Mouse (Mus musculus) frontal cortex, adult (tissue): Measurements from ENCODE around the gene Pnp.
A peak's percentile ranks its signal among the peaks of the same experiment; 100 is the strongest.
"Not testable (repeated sequence)": the region's sequence is repeated elsewhere in the genome, so short reads cannot be mapped to it uniquely, and the experiment has no call there.

Source experiments
- ATAC-seq: cut with Nextera tagmentation; 2 replicates; pipeline ENCODE4 v1.9.2; 2017; ENCODE audit warnings: mild to moderate bottlenecking, moderate library complexity, mixed read lengths; ENCODE audit not compliant: low TSS enrichment

Pnp gene

DNA sequence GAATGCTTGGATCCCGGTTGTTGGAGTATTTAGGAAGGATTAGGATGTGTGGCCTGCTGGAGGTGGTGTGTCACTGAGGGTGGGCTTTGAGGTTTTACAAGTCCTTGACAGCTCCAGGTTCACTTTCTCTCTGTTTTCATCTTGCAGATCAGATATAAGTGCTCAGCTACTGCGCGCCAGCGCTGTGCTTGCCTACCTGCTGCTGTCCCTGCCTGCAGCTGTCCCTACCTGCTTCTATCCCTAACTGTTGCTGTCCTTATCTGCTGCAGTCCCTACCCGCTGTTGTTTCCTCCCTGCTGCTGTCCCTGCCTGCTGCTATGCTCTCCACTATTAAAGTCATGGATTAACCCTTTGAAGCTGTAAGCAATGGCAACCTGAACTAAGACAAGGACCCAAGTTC lies 44.1 kb downstream of the Pnp start:
- ATAC-seq: no peak

GRCm38 (mm10) chr14:50976674-50977073 lies 45.8 kb downstream of the Pnp start:
- peak; percentile 50; the same call in 1 of the 2 replicates for ATAC-seq

DNA sequence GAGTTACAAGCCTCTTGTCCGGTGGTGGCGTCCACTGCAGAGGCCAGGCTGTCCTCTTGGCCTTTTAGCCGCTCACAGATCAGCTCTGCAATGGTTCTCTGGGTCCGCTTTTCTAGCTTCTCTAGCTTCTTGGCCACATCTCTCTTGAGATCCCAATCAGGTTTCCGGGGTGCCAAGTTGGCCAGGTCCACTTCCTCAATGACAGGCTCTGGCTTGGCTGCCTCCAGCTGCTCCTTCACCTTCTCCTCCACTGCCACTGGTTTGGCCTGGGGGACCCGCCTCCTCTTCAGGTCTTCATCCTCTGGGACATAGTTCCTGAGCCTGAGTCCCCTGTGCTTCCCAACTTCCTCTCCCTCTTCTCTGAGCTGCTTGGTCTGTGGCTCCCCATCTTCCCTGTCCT lies 47.6 kb downstream of the Pnp start:
- ATAC-seq: not testable (repeated sequence)

DNA sequence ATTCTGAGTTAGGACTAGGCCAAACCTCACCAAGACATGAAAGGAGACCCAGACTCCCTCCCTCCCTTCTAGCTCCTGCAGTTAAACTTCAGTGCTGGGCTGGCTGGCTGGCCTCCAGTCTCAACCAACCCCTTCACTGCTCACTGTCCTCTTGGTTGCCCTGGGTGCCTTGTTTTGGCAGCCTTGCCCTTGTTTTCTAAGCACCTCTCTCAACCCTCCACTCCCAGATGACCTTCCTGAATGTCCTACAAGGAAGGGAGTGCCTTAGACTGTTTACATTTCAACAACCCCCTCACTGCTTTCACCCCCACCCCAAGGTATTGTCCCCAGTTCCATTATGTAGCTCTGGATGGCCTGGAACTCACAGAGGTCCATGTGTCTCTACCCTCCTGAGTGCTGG lies 48.7 kb downstream of the Pnp start:
- no peak for ATAC-seq

DNA sequence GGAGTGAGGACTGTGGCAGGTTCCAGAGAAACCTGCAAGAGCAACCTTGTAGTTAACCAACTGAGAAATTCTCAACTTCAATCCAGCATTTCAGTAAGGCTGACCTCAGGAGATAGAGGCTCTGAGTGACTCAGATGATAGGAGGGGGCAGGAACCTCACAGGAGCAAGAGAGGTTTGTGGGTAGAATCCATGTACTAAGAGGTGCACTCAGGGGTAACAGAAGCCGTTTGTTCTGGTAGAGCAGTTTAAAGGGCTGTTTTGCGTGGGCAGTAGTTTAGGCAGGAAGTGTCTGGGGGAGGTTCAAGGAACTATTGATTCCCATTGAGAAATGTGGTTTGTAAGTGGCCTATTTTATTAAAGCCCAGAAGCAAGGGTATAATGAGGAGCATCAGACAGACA lies 50.3 kb downstream of the Pnp start:
- no peak for ATAC-seq

- ATAC-seq: no peak
Measured at GRCm38 (mm10) chr14:50981837-50982236, 51.0 kb downstream of the Pnp start.

GRCm38 (mm10) chr14:50987668-50988067 lies 56.8 kb downstream of the Pnp start:
- ATAC-seq: no peak

DNA sequence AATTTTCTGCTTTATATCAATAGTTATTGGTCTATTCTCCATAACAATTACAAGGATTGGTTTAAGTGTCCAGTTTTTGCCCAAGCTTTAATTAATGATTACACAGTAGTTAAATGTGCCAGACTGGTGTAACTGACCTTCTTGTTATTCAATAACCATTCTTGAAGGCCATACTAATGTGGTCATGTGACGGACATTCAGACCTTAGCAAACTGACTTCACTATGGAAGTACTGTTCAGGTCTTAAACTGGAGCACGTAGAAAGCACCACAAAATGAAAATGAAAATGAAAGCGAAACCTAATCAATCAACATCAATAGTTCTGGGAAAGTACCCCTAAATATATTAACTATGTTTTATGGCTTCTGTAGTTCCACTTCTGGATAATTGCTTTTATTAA lies 60.2 kb downstream of the Pnp start:
- ATAC-seq: no peak

GRCm38 (mm10) chr14:50997088-50997487 lies 66.2 kb downstream of the Pnp start:
- ATAC-seq: no peak

- ATAC-seq: no peak
Measured at GRCm38 (mm10) chr14:50997999-50998666, 67.3 kb downstream of the Pnp start.

GRCm38 (mm10) chr14:51007152-51007801 lies 76.4 kb downstream of the Pnp start, which contains the start of gene Rnase10:
TSS of gene Rnase10 (plus strand) at chr14:51007751.
- no peak for ATAC-seq

DNA sequence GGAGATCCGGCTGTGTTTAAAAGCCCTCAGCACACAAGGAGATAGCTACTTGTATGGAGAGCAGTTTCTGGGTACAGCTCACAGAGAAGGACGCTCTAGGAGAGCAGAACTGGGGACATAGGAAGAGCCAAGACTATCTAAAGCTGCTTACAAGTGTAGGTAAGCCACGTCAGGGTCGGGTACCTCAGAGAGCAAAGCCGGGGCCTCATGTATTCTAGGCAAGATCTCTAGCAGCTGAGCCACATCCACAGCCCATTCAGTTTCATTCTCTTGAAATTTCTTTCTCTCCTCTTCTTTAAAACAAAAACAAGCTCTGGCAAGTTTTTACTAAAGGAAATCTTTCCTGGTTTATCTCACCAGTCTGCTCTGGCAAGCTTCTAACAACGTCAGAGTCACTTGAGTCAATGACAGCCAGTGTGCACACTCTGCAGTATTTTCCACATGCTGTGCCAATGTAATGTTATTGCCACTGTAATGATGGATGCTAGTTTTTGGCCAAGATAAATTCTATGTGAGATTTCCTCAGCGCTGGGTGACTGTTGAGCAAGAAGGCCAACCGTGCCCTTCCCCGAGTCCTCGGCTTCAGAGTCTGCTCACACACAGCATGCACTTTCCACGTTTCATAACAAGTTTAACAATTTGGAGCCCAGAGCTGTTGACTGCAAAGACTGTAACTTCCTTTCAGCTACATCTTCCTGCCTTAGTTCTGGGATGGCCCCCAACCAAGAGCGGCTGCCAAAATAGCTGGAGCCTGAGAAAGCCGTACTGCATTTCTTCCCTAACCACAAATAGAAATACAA lies 77.2 kb downstream of the Pnp start:
- peak; percentile 94 for ATAC-seq

DNA sequence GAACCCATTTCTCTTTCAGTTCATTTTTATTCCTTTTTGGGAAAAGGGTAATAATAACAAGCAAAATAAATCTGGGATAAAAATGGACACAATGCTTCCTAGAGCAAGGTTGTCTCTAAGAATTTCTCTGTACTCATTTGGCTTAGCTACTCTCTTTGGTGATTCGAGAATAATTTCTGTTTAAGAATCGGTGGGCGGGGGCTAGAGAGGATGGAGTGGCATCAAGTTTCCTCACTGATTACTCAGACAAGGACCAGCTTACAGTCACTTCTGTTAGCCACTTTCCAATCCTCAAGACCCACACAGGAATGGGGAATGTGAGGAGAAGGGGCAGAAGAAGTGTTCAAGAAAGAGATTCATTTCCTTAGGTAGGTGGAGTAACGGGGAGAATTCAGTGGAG lies 77.9 kb downstream of the Pnp start:
- peak; percentile 18; the same call in 1 of the 2 replicates for ATAC-seq

- ATAC-seq: no peak
Measured at GRCm38 (mm10) chr14:51009572-51009971, 78.7 kb downstream of the Pnp start.

DNA sequence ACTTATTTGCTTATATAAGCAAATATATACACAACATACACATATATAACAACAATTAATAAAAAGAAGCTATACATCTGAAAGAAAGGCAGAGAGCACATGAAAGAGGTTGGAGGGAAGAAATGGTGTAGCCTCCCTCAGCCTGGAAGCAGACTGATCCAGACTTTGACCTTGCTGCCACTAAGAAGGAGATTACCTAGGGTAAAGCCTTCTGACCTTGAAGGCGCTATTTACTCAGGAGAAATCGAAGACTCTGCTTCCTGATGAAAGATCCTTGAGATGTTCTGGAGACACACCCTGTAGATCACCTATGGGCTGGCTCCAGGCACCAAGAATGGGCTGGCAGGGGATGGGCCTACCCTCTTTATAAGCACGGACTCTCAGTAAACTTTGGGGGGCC lies 83.8 kb downstream of the Pnp start:
- ATAC-seq: not testable (repeated sequence)
